8 mouse cellular contexts compared by ENCODE assay signal in the genomic region with DNA sequence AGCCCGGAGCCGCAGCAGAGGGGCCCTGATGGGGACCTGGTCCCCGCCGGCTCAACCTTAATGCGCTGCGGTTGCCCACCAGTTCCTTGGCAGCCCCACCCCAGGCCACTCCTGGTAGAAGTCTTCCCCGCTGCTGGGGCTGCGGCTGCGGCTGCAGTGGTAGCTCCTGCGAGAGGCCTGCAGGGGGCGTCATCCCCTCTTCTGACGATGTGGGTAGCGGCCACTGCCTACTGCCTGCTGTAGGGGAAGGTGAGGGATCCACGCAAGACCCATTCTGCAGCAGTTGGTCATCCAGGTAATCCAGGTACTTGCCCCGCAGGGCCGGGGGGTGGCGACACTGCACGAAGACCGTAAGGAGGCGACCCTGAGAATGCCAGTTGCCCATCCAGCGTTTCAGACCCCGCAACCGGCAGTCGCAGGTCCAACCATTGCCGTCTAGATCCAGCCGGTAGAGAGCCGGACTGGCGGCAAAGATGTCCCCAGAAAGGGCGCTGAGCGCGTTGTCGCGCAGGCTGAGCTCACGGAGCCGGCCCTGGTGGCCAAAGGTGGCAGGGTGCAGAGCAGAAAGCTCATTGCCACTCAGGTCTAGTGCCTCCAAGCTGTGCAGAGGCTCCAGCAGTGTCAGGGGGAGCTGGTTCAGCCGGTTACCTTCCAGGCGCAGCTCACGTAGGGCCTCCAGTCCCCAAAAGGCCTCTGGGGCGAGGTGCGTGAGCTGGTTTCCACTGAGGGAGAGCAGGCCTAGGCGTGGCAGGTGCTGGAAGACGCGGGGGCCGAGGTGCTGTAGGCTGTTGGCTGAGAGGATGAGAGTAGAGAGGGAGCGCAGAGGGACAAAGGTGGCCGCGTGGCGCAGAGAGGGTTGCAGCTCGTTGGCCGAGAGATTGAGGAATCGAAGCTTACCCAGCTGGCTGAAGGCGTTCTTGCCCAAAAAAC. TPM values are rescaled to one million over a fixed set of nuclear protein-coding genes. Genes with fewer than 3 reads are reported as not detected.
DNase-seq lines count a peak whose midpoint lies in the region; ATAC-seq and TF ChIP-seq lines count a peak whose summit lies in the region.

No protein-coding gene starts in this region.

- no peak for TF ChIP-seq EP300 in lung, postnatal 0 days (IDR thresholded peaks at IDR 0.05)

- TF ChIP-seq CTCF in lung, postnatal 0 days (IDR thresholded peaks at IDR 0.05), result peak; percentile 65

- peaks cover 68% of the 10 kb centered on the region for H3K27me3 ChIP-seq in heart, embryonic 13.5 days (replicated peaks)
- H3K27me3 ChIP-seq in lung, postnatal 0 days (replicated peaks; ENCODE audit: insufficient read depth, low read length), result peaks cover 31% of the 10 kb centered on the region

- peak overlapping the region; percentile 82 for H3K9ac ChIP-seq in heart, embryonic 13.5 days
- 0 out of 2 replicates have a peak overlapping the region, but pooled peaks have one; percentile 51 for H3K9ac ChIP-seq in lung, postnatal 0 days (replicated peaks; ENCODE audit: low read depth)

- peak overlapping the region; percentile 83 for H3K4me2 ChIP-seq in heart, embryonic 13.5 days
- H3K4me2 ChIP-seq in lung, postnatal 0 days (replicated peaks; ENCODE audit: low read depth, low read length), result peak overlapping the region; percentile 82

- no peak overlapping the region for H3K27ac ChIP-seq in heart, embryonic 13.5 days (replicated peaks)
- peak overlapping the region; percentile 88 for H3K27ac ChIP-seq in lung, postnatal 0 days (ENCODE audit: low read length)

- H3K4me3 ChIP-seq in heart, embryonic 13.5 days, result peak overlapping the region; percentile 62
- H3K4me3 ChIP-seq in lung, postnatal 0 days (ENCODE audit: low read depth, low read length), result peak overlapping the region; percentile 55

- intact Hi-C loops in left cerebral cortex, postnatal 14 days (cut with DNase I), result loop anchor here (1.0 kb wide), 1 partner anchor 135 kb away; no protein-coding TSS in a partner anchor

- ATAC-seq in heart, embryonic 13.5 days (ENCODE audit: extremely low read depth, insufficient number of reproducible peaks, low FRiP score, low TSS enrichment), result no peak
- ATAC-seq in lung, postnatal 0 days, result peak; percentile 36

- DNase-seq in left cerebral cortex, postnatal 14 days (ENCODE audit: low spot score in 2 of 2), result peak; percentile 22 to 44
- no peak for DNase-seq in left cerebral cortex, adult 8-10 months (ENCODE audit: low spot score in 2 of 2)
- DNase-seq in embryo, embryonic 9.5 days (ENCODE audit: extremely low spot score), result peak; percentile 75
- peak; percentile 29 to 70 for DNase-seq in kidney, postnatal 36 days
- peak; percentile 68 for DNase-seq in lung, postnatal 0 days (ENCODE audit: low spot score)
- peak; percentile 37 for DNase-seq in right cerebral cortex, postnatal 25 days
- no peak for DNase-seq in natural killer cell, adult 2 months (ENCODE audit: low spot score in 2 of 2)

- H3K36me3 ChIP-seq in heart, embryonic 13.5 days, result no peaks in the 10 kb centered on the region
- no peaks in the 10 kb centered on the region for H3K36me3 ChIP-seq in lung, postnatal 0 days (ENCODE audit: insufficient read depth, low read length)

- H3K4me1 ChIP-seq in heart, embryonic 13.5 days, result peaks cover 37% of the 10 kb centered on the region
- peaks cover 19% of the 10 kb centered on the region for H3K4me1 ChIP-seq in lung, postnatal 0 days (ENCODE audit: insufficient read depth, low read depth, low read length)

- no peaks in the 10 kb centered on the region for H3K9me3 ChIP-seq in heart, embryonic 13.5 days
- no peaks in the 10 kb centered on the region for H3K9me3 ChIP-seq in lung, postnatal 0 days (ENCODE audit: low read length)

- 4% methylated on average over 52 of the region's 52 CpGs for WGBS in heart, embryonic 13.5 days
- WGBS in lung, postnatal 0 days, result 2% methylated on average over 50 of the region's 52 CpGs

RNA-seq across cellular contexts. Expression of a gene that starts 1.6 kb away (rescaled TPM):
- 10 to 100 TPM; 43.0 to 47.2 TPM for total RNA-seq in left cerebral cortex, postnatal 14 days (2021)
- total RNA-seq in left cerebral cortex, adult 8-10 months (2022), result 10 to 100 TPM; 31.0 to 37.3 (median 34.4) TPM
- polyA plus RNA-seq in heart, embryonic 13.5 days (2015; fragmentation: Nextera tagmentation; extraction: Ambion mirVana), result 6.7 and 8.9 TPM in 2 replicates
- polyA plus RNA-seq in lung, postnatal 0 days (2015; fragmentation: Nextera tagmentation; extraction: Ambion mirVana), result 23.9 and 28.6 TPM in 2 replicates

Comparison
In these comparisons a context has a peak if more than half of its experiments do, and no peak if none do; other contexts are left out.
1. DNase-seq: peak in left cerebral cortex, postnatal 14 days (2 of 2), embryo, embryonic 9.5 days (single experiment), kidney, postnatal 36 days (2 of 2), lung, postnatal 0 days (single experiment) and right cerebral cortex, postnatal 25 days (single experiment); none in left cerebral cortex, adult 8-10 months (0 of 2) and natural killer cell, adult 2 months (0 of 2).